Mouse (Mus musculus) gastrocnemius, adult 2 months (tissue): ENCODE data around the gene Trpc2. TPM values are rescaled to one million over a fixed set of nuclear protein-coding genes. Genes with fewer than 3 reads are reported as not detected.
A peak's percentile ranks its signal among the peaks of the same experiment; 100 is the strongest.

Experiments
- DNase-seq: peaks from one replicate; pipeline ENCODE4 v3.0.0; 2022
- H3K27ac ChIP-seq: fragments of 200-600 bp; 2 replicates; pipeline ENCODE4 v1.8.1; 2022; ENCODE audit warnings: mild to moderate bottlenecking
- H3K4me3 ChIP-seq: fragments of 200-600 bp; 2 replicates; pipeline ENCODE4 v1.8.1; 2022; ENCODE audit warnings: mild to moderate bottlenecking, moderate library complexity
- CTCF ChIP-seq: fragments of 200-600 bp; IDR thresholded peaks from 2 replicates; pipeline ENCODE4 v1.8.1; 2022; ENCODE audit warnings: antibody characterized with exemption, mild to moderate bottlenecking, moderate library complexity
- intact Hi-C: fragments of 180-260 bp; cut with DNase I; formaldehyde crosslinking; loops from one replicate; pipeline ENCODE4 v1.15.1; 2025
- total RNA-seq, 2 experiments: library from RNA; stranded (reverse); gene quantifications; 2 replicates each; pipeline ENCODE4 v1.2.3; 2021

Trpc2 gene
- total RNA-seq, 2 experiments from 2014 or later, result 0.10 to 1.3 TPM

- peak overlapping the region; percentile 67; the same call in 1 of the 2 replicates for H3K27ac ChIP-seq
- H3K4me3 ChIP-seq, result peak overlapping the region; percentile 71
- intact Hi-C loops, result no loop called here
- DNase-seq, result peak; percentile 58
- TF ChIP-seq CTCF, result no peak
These were observed 23.8 kb downstream of the Trpc2 start for GRCm38 (mm10) chr7:102106700-102107141.

- peak overlapping the region; percentile 67 for H3K27ac ChIP-seq
- TF ChIP-seq CTCF, result no peak
- intact Hi-C loops, result no loop called here
- peak; percentile 61 for DNase-seq
- H3K4me3 ChIP-seq, result peak overlapping the region; percentile 71
These were observed 25.3 kb downstream of the Trpc2 start for GRCm38 (mm10) chr7:102108206-102108605.

GRCm38 (mm10) chr7:102109171-102109570, 26.3 kb downstream of the Trpc2 start, which contains the start of gene Art5:
TSS of gene Art5 (minus strand) at chr7:102109489.
- intact Hi-C loops, result no loop called here
- TF ChIP-seq CTCF, result no peak
- DNase-seq, result peak; percentile 29
- peak within 1 kb of the TSS; percentile 67 for H3K27ac ChIP-seq
- H3K4me3 ChIP-seq, result peak within 1 kb of the TSS; percentile 71

- H3K27ac ChIP-seq, result peak overlapping the region; percentile 6
These were observed 26.8 kb downstream of the Trpc2 start for GRCm38 (mm10) chr7:102109746-102110145.

GRCm38 (mm10) chr7:102113151-102113729, 30.3 kb downstream of the Trpc2 start:
- peak; percentile 35 for DNase-seq
- Histone ChIP-seq H3K27ac (no peak overlapping the region), H3K4me3 (no peak overlapping the region)
- intact Hi-C loops, result no loop called here
- no peak for TF ChIP-seq CTCF

More at GRCm38 (mm10) chr7:102109746-102110145, 26.8 kb downstream of the Trpc2 start:
- TF ChIP-seq CTCF, result no peak
- intact Hi-C loops, result no loop called here
- H3K4me3 ChIP-seq, result no peak overlapping the region
- no peak for DNase-seq

GRCm38 (mm10) chr7:102116579-102117331, 33.8 kb downstream of the Trpc2 start, which contains the start of gene Chrna10:
TSS of gene Chrna10 (minus strand) at chr7:102116828.
- no peak within 1 kb of the TSS; the same call in 1 of the 2 replicates for H3K27ac ChIP-seq
- intact Hi-C loops, result no loop called here
- H3K4me3 ChIP-seq, result no peak within 1 kb of the TSS
- DNase-seq, result peak; percentile 12
- TF ChIP-seq CTCF, result no peak

GRCm38 (mm10) chr7:102117382-102117781, 34.5 kb downstream of the Trpc2 start:
- DNase-seq, result peak; percentile 16
- Histone ChIP-seq H3K27ac (no peak overlapping the region), H3K4me3 (no peak overlapping the region)
- TF ChIP-seq CTCF, result no peak
- intact Hi-C loops, result no loop called here

- no peak for TF ChIP-seq CTCF
- DNase-seq, result no peak
- Histone ChIP-seq H3K27ac (no peak overlapping the region), H3K4me3 (no peak overlapping the region)
- intact Hi-C loops, result no loop called here
These were observed 37.4 kb downstream of the Trpc2 start for GRCm38 (mm10) chr7:102120326-102120725.

GRCm38 (mm10) chr7:102132395-102132794, 49.5 kb downstream of the Trpc2 start:
- H3K27ac ChIP-seq, result peak overlapping the region; percentile 50
- TF ChIP-seq CTCF, result no peak
- intact Hi-C loops, result no loop called here
- no peak for DNase-seq
- H3K4me3 ChIP-seq, result no peak overlapping the region

GRCm38 (mm10) chr7:102137464-102137863, 54.5 kb downstream of the Trpc2 start:
- no peak overlapping the region for H3K27ac ChIP-seq
- DNase-seq, result peak; percentile 32
- H3K4me3 ChIP-seq, result no peak overlapping the region
- TF ChIP-seq CTCF, result peak; percentile 64
- intact Hi-C loops, result loop anchor here (5.0 kb wide), 1 partner anchor 85 kb away; no protein-coding TSS in a partner anchor

GRCm38 (mm10) chr7:102137898-102138297, 55.0 kb downstream of the Trpc2 start:
- Histone ChIP-seq H3K27ac (no peak overlapping the region), H3K4me3 (no peak overlapping the region)
- no peak for TF ChIP-seq CTCF
- DNase-seq, result no peak
- intact Hi-C loops, result loop anchor here (5.0 kb wide), 1 partner anchor 84 kb away; no protein-coding TSS in a partner anchor

Other genes with a start within 250 kb of the Trpc2 start
- gene Inppl1, start 244.9 kb upstream of the Trpc2 start, total RNA-seq, result 10 to 100 TPM; 89.0 to 96.5 TPM
- 1 to 10 TPM in 1 of 2 experiments, under 1 TPM in 1; 0.77 to 4.3 TPM for gene Folr2, start 225.9 kb upstream of the Trpc2 start, total RNA-seq
- 10 to 100 TPM; 17.3 to 26.6 TPM for gene Anapc15, start 219.4 kb upstream of the Trpc2 start, total RNA-seq
- gene Folr1, start 212.3 kb upstream of the Trpc2 start, total RNA-seq, result 1 to 10 TPM; 2.4 to 2.8 TPM
- 100 to 1,000 TPM in 1 of 2 experiments, 10 to 100 TPM in 1; 93.2 to 107 TPM for gene Lamtor1, start 177.2 kb upstream of the Trpc2 start, total RNA-seq
- not detected for gene Tomt, start 176.8 kb upstream of the Trpc2 start, total RNA-seq
- gene Lrrc51, start 149.2 kb upstream of the Trpc2 start, total RNA-seq, result 1 to 10 TPM; 4.1 to 4.2 TPM
- 10 to 100 TPM; 47.1 to 53.6 TPM for gene Numa1, start 149.0 kb upstream of the Trpc2 start, total RNA-seq
- gene Il18bp, start 64.4 kb upstream of the Trpc2 start, total RNA-seq, result 1 to 10 TPM; 1.9 to 2.3 TPM
- 10 to 100 TPM; 23.3 to 25.7 TPM for gene Rnf121, start 17.6 kb upstream of the Trpc2 start, total RNA-seq
- gene Xndc1, start 17.6 kb upstream of the Trpc2 start, total RNA-seq, result 1 to 10 TPM; 4.4 to 6.5 TPM
- gene Xntrpc, start 17.4 kb upstream of the Trpc2 start, total RNA-seq, result 1 to 10 TPM in 1 of 2 experiments, under 1 TPM in 1; 0.50 to 1.2 TPM
- gene Art1, start 18.6 kb downstream of the Trpc2 start, total RNA-seq, result 100 to 1,000 TPM; 480 to 491 TPM
- 10 to 100 TPM; 18.3 to 30.4 TPM for gene Art5, start 26.4 kb downstream of the Trpc2 start, total RNA-seq
- gene Chrna10, start 33.7 kb downstream of the Trpc2 start, total RNA-seq, result not detected
- 10 to 100 TPM; 27.0 to 28.0 TPM for gene Nup98, start 127.1 kb downstream of the Trpc2 start, total RNA-seq
- 10 to 100 TPM; 27.2 to 29.4 TPM for gene Pgap2, start 127.1 kb downstream of the Trpc2 start, total RNA-seq
- 10 to 100 TPM; 14.7 to 17.0 TPM for gene Rhog, start 172.9 kb downstream of the Trpc2 start, total RNA-seq
- 100 to 1,000 TPM; 156 to 196 TPM for gene Stim1, start 184.7 kb downstream of the Trpc2 start, total RNA-seq